Mouse (Mus musculus): Measurements from ENCODE around the gene Zc3hav1.

Zc3hav1 gene

GRCm38 (mm10) chr6:38292871-38293646, 61.3 kb downstream of the Zc3hav1 start:
- no peak for DNase-seq

- no peak for DNase-seq
Measured at GRCm38 (mm10) chr6:38284422-38284821, 70.0 kb downstream of the Zc3hav1 start.

DNA sequence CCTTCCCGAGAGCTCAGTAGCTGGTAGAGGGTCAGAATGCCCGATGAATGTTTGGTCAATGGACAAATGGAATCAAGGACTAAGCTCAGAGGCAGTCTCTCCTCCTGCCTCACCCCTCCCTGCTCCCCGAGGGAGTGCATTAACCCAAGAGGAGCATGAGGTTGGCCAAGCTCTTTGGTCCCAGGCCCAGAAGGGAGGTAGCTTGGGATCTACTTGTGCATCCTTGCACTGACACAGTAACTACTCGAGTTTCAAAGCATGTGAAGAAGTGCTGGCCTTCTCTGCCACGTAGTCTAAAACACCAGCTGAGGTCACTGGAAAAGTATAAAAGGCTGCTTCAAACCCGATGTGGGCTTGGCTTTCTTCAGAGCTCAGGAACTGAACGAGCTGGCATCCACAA, 89.9 kb downstream of the Zc3hav1 start:
- DNase-seq: no peak

DNA sequence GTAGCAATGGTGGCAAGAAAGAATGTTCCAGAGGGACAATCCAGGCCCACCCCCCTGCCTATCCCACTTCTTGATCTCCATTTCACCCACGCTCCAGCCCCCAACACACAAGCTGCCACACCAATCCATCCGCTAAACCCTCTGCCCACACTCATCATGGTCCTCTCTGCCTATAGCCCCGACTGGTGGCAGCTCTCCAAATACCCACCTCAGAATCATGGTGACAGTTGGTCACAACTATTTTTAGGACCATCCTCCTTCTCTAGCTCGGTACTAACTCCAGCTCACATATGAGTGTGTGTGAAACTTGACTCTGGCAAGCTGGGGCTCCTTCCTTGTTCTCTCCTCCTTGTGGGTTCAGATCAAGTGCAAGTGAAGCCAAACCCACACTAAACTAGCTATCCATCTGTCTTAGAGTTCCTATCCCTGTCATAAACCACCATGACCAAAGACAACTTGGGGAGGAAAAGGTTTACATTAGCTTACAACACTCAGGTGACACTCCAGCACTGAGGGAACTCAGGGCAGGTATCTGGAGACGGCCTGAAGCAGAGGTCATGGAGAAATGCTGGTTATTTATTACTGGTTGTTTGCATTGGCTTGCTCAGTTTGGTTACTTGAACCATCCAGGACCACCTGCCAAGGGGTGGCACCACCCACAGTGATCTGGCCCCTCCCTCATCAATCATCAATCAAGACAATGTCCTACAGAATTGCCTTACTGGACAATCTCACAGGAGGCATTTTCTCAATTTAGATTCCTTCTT, 90.8 kb downstream of the Zc3hav1 start:
- DNase-seq: no peak

DNA sequence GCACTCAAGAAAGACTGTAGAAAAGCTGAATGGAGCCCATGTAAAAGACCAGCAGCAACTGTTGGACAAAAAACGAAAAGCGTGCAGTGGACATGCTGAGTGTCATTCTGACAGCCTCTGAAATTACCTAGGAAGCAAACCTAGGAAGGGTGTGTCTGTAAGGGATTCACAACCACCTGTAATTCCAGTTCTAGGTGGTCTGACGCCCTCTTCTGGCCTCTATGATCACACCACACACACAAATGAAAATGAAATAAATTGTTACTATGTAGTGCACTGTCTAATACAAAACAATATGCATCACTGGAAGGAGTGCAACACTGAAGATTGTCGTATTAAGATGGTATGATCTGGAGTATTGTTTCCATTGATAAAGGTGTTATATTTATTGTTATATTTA, 92.5 kb downstream of the Zc3hav1 start:
- no peak for DNase-seq

DNA sequence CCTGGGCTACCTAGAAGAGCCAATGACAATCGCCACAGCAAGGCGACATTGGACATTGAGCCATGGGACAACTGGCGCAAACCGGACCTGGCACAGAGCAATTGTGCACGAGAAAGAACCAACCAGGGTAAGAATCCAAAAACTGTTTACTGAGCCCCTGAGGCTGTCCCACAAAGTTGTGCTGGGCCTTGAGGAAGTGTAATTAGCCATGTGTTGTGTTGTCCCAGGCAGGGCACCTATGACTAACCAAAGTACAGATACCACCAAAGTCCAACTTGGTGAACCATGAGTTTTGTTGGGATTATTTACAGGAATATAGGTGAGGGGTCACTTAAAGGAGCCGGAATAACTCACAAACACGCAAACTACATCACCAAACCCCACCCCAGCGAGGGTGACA, 96.9 kb downstream of the Zc3hav1 start:
- DNase-seq: no peak

GRCm38 (mm10) chr6:38256793-38257192, 97.6 kb downstream of the Zc3hav1 start:
- DNase-seq: no peak

GRCm38 (mm10) chr6:38255794-38256193, 98.6 kb downstream of the Zc3hav1 start:
- DNase-seq: no peak

All from cerebellum, adult 11-12 months (tissue).